Mouse (Mus musculus): ENCODE data around the gene Pitpnm2.

Gene Pitpnm2

GRCm38 (mm10) chr5:124138066-124138465, 111.5 kb downstream of the Pitpnm2 start:
- no peak for DNase-seq (ENCODE audit: low spot score)

GRCm38 (mm10) chr5:124134261-124134660, 115.3 kb downstream of the Pitpnm2 start:
- no peak for DNase-seq (ENCODE audit: low spot score)

GRCm38 (mm10) chr5:124125093-124125492, 124.5 kb downstream of the Pitpnm2 start:
- no peak for DNase-seq (ENCODE audit: low spot score)

GRCm38 (mm10) chr5:124122357-124122756, 127.2 kb downstream of the Pitpnm2 start:
- DNase-seq (ENCODE audit: low spot score) = no peak

GRCm38 (mm10) chr5:124119204-124119603, 130.4 kb downstream of the Pitpnm2 start:
- DNase-seq (ENCODE audit: low spot score) = no peak

- peak; percentile 77 for DNase-seq (ENCODE audit: low spot score)
Measured at GRCm38 (mm10) chr5:124115990-124116845, 133.3 kb downstream of the Pitpnm2 start, which contains the start of gene Arl6ip4. Gene Arl6ip4 (plus strand): TSS chr5:124116089.

- no peak for DNase-seq (ENCODE audit: low spot score)
Measured at GRCm38 (mm10) chr5:124115531-124115930, 134.0 kb downstream of the Pitpnm2 start.

- no peak for DNase-seq (ENCODE audit: low spot score)
Measured at GRCm38 (mm10) chr5:124114276-124115025, 135.1 kb downstream of the Pitpnm2 start.

- DNase-seq (ENCODE audit: low spot score) = peak; percentile 58
Measured at GRCm38 (mm10) chr5:124113030-124113429, 136.5 kb downstream of the Pitpnm2 start.

GRCm38 (mm10) chr5:124112531-124112930, 137.0 kb downstream of the Pitpnm2 start:
- no peak for DNase-seq (ENCODE audit: low spot score)

GRCm38 (mm10) chr5:124111742-124112497, 137.6 kb downstream of the Pitpnm2 start, which contains the start of gene Ogfod2:
Gene Ogfod2 (plus strand): TSS chr5:124112297.
- peak; percentile 96 for DNase-seq (ENCODE audit: low spot score)

- peak; percentile 49 for DNase-seq (ENCODE audit: low spot score)
Measured at GRCm38 (mm10) chr5:124111077-124111741, 138.4 kb downstream of the Pitpnm2 start.

GRCm38 (mm10) chr5:124103552-124103951, 146.0 kb downstream of the Pitpnm2 start:
- DNase-seq (ENCODE audit: low spot score) = no peak

GRCm38 (mm10) chr5:124103020-124103419, 146.5 kb downstream of the Pitpnm2 start:
- DNase-seq (ENCODE audit: low spot score) = no peak

- DNase-seq (ENCODE audit: low spot score) = no peak
Measured at GRCm38 (mm10) chr5:124102326-124102725, 147.2 kb downstream of the Pitpnm2 start.

GRCm38 (mm10) chr5:124100128-124101044, 149.2 kb downstream of the Pitpnm2 start:
- no peak for DNase-seq (ENCODE audit: low spot score)

GRCm38 (mm10) chr5:124098923-124099322, 150.6 kb downstream of the Pitpnm2 start:
- DNase-seq (ENCODE audit: low spot score) = no peak

GRCm38 (mm10) chr5:124095596-124096232, 153.8 kb downstream of the Pitpnm2 start, which contains the start of gene Abcb9:
Gene Abcb9 (minus strand): TSS chr5:124095798.
- DNase-seq (ENCODE audit: low spot score) = peak; percentile 99

GRCm38 (mm10) chr5:124095077-124095581, 154.4 kb downstream of the Pitpnm2 start:
- no peak for DNase-seq (ENCODE audit: low spot score)
